Mouse (Mus musculus): ENCODE data around the gene Auts2. TPM values are rescaled to one million over a fixed set of nuclear protein-coding genes. Genes with fewer than 3 reads are reported as not detected.

The Auts2 gene
- polyA plus RNA-seq, 1 experiment from 2014 or later, result 27.3 TPM

DNA sequence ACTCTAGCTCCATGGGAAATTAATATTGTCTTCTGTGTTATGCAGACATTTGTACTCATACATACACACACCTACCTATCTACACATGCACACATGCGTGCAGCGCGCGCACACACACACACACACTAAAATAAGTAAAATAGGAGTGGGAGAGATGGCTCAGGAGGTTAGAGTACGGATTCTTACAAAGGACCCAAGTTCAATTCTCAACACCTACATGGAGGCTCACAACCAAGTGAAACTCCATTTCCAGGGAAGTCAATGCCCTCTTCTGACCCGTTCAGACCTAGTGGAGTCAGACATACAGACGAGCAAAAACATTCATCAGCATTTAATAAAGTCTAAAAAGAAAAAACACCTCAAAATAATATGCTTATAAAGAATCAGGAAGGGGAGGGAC, 430.5 kb downstream of the Auts2 start:
- ATAC-seq (ENCODE audit: insufficient read depth) (no peak), DNase-seq (no peak)
- no peak overlapping the region for H3K27ac ChIP-seq (ENCODE audit: low read depth)
- no peak for TF ChIP-seq CTCF (IDR thresholded peaks at IDR 0.05; ENCODE audit: low read depth)
- H3K9me3 ChIP-seq (ENCODE audit: low read depth, low read length), result no peaks in the 10 kb centered on the region
- no peak overlapping the region for H3K4me2 ChIP-seq
- no peak overlapping the region for H3K9ac ChIP-seq
- no peaks in the 10 kb centered on the region for H3K36me3 ChIP-seq (ENCODE audit: insufficient read depth)
- no peak overlapping the region for H3K4me3 ChIP-seq (ENCODE audit: low read depth, low read length)
- H3K27me3 ChIP-seq (ENCODE audit: insufficient read depth, low read length), result no peaks in the 10 kb centered on the region
- no peaks in the 10 kb centered on the region for H3K4me1 ChIP-seq (ENCODE audit: insufficient read depth)
- WGBS, result 94% methylated on average over 7 of the region's 7 CpGs

DNA sequence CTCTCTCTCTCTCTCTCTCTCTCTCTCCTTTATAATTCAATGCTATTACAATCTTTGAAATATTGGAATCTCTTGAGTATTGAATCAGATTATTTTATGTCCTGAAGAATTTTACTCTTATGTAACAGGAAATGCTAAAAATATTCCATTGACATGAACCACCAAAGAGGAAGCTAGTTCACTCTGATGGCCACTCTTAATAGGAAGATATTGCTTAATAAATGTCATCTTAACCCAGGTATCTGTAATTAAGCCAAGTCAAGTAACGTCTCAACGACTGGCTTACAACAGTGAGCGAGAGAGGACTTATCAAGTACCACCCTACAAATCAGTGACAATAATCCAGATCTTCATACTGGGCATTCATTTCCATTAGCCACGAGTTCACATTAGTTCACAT, 440.7 kb downstream of the Auts2 start:
- Histone ChIP-seq H3K9ac (no peak overlapping the region), H3K9me3 (ENCODE audit: low read depth, low read length) (no peaks in the 10 kb centered on the region), H3K27me3 (ENCODE audit: insufficient read depth, low read length) (no peaks in the 10 kb centered on the region), H3K4me1 (ENCODE audit: insufficient read depth) (no peaks in the 10 kb centered on the region), H3K4me3 (ENCODE audit: low read depth, low read length) (no peak overlapping the region), H3K27ac (ENCODE audit: low read depth) (no peak overlapping the region), H3K4me2 (no peak overlapping the region), H3K36me3 (ENCODE audit: insufficient read depth) (no peaks in the 10 kb centered on the region)
- TF ChIP-seq CTCF (IDR thresholded peaks at IDR 0.05; ENCODE audit: low read depth), result no peak
- DNase-seq (no peak), ATAC-seq (ENCODE audit: insufficient read depth) (no peak)
- WGBS, result 84% methylated on average over 4 of the region's 4 CpGs

DNA sequence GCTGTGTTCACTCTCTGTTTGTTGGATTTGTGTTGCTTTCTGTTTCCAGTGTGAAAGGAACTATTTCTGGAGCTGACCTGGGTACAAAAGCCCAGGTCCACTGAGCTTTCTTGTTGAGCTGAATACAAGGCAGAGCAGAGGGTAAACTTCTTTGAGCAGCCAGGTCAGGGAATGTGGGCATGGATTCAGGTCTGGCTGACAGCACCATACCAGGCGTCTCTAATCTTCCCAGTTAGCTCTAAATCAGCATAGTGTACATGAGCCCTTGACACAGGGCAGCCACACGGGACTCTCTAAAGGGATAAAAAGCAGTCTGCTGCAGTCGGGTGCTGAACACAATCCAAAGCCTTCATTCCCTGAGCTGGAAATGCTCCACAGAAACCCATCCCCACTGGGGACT, 444.7 kb downstream of the Auts2 start:
- no peak for TF ChIP-seq CTCF (IDR thresholded peaks at IDR 0.05; ENCODE audit: low read depth)
- peak; percentile 7 for DNase-seq
- Histone ChIP-seq H3K36me3 (ENCODE audit: insufficient read depth) (no peaks in the 10 kb centered on the region), H3K4me2 (no peak overlapping the region), H3K27me3 (ENCODE audit: insufficient read depth, low read length) (no peaks in the 10 kb centered on the region), H3K4me1 (ENCODE audit: insufficient read depth) (no peaks in the 10 kb centered on the region), H3K9ac (no peak overlapping the region), H3K9me3 (ENCODE audit: low read depth, low read length) (no peaks in the 10 kb centered on the region), H3K4me3 (ENCODE audit: low read depth, low read length) (no peak overlapping the region), H3K27ac (ENCODE audit: low read depth) (no peak overlapping the region)
- ATAC-seq (ENCODE audit: insufficient read depth), result no peak
- WGBS, result 36% methylated on average over 3 of the region's 3 CpGs

DNA sequence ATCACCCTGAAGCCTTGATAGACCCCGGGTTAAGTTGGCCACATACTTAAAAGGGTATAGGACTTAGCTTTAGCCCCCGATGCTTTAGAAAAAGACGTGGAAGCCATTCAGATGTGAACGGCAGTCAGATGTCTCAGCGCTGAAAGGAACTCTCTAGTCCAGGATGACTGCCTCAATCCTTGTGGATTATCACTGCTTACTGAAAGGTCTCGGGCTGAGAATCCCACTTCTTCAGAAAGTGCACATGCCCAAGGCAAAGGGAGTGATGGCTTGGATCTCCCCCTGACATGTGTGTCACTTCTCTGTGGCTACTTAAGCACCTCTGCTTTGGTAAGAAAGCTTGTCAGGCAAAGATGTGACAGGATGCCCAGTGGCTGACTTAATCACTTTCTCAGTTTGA, 450.4 kb downstream of the Auts2 start:
- no peaks in the 10 kb centered on the region for H3K4me1 ChIP-seq (ENCODE audit: insufficient read depth)
- no peak overlapping the region for H3K9ac ChIP-seq
- DNase-seq (no peak), ATAC-seq (ENCODE audit: insufficient read depth) (no peak)
- no peak overlapping the region for H3K4me2 ChIP-seq
- H3K9me3 ChIP-seq (ENCODE audit: low read depth, low read length), result no peaks in the 10 kb centered on the region
- H3K27me3 ChIP-seq (ENCODE audit: insufficient read depth, low read length), result no peaks in the 10 kb centered on the region
- no peak overlapping the region for H3K4me3 ChIP-seq (ENCODE audit: low read depth, low read length)
- WGBS, result 71% methylated on average over 6 of the region's 6 CpGs
- no peak for TF ChIP-seq CTCF (IDR thresholded peaks at IDR 0.05; ENCODE audit: low read depth)
- H3K36me3 ChIP-seq (ENCODE audit: insufficient read depth), result no peaks in the 10 kb centered on the region
- no peak overlapping the region for H3K27ac ChIP-seq (ENCODE audit: low read depth)

DNA sequence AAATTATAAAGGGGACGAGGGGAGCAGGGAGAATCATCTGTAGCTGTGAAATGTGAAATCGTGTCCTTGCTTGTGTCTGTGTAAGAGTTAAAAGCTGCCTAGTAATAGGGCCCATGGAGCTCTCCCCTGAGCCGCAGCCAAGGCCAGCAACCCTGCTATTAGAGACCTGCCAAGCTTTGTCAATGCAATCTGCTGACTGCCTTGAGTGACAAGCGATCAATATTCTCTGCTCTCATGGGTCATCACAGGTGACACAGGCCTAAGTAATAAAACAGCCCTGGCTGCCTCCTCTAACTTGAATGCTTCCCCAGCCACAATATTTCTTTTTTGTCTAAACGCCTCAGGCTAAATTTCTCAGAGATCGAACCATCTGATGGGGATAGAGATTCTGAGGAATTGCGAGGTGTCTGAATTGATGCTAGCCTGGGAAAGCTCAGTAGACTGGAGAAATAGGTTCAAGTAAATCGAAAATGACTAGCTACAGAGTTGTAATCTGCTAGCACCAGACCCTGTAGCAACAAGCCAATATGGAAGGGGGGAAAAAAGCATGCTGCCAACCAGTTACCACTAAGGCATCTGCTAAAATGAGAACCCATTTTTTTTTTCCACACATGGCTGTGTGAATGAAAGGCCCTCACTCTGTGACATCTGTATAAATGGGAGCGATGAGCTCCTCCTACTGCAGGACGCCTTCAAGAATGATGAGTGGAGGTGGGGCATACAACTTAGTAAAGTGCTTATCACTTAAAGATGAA, 453.5 kb downstream of the Auts2 start:
- Histone ChIP-seq H3K4me3 (ENCODE audit: low read depth, low read length) (no peak overlapping the region), H3K4me1 (ENCODE audit: insufficient read depth) (no peaks in the 10 kb centered on the region), H3K27ac (ENCODE audit: low read depth) (no peak overlapping the region), H3K9ac (no peak overlapping the region), H3K4me2 (no peak overlapping the region), H3K9me3 (ENCODE audit: low read depth, low read length) (no peaks in the 10 kb centered on the region), H3K36me3 (ENCODE audit: insufficient read depth) (no peaks in the 10 kb centered on the region), H3K27me3 (ENCODE audit: insufficient read depth, low read length) (no peaks in the 10 kb centered on the region)
- no peak for TF ChIP-seq CTCF (IDR thresholded peaks at IDR 0.05; ENCODE audit: low read depth)
- DNase-seq, result no peak
- 83% methylated on average over 10 of the region's 10 CpGs for WGBS
- ATAC-seq (ENCODE audit: insufficient read depth), result no peak

DNA sequence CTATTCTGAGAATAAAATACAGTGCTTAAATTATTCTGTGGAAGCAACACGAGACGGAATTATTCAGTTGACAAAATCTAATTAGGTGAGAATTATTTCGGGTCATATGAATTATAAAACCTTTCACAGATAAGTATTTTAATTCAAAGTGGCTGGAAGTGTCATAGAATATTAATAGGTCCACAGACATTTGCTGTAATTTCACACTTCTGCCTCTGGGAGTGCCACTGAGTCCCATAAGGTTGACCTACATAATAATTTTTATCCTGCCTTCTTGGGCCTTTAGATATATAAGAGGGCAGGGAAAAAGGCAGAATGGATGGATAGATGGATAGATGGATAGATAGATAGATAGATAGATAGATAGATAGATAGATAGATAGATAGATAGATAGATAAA, 454.6 kb downstream of the Auts2 start:
- Histone ChIP-seq H3K9ac (no peak overlapping the region), H3K4me3 (ENCODE audit: low read depth, low read length) (no peak overlapping the region), H3K9me3 (ENCODE audit: low read depth, low read length) (no peaks in the 10 kb centered on the region), H3K27me3 (ENCODE audit: insufficient read depth, low read length) (no peaks in the 10 kb centered on the region), H3K36me3 (ENCODE audit: insufficient read depth) (no peaks in the 10 kb centered on the region), H3K4me2 (no peak overlapping the region), H3K4me1 (ENCODE audit: insufficient read depth) (no peaks in the 10 kb centered on the region), H3K27ac (ENCODE audit: low read depth) (no peak overlapping the region)
- ATAC-seq (ENCODE audit: insufficient read depth), result no peak
- DNase-seq, result peak; percentile 27
- peak; percentile 31 for TF ChIP-seq CTCF (IDR thresholded peaks at IDR 0.05; ENCODE audit: low read depth)
- WGBS, result 87% methylated on average over 3 of the region's 3 CpGs

DNA sequence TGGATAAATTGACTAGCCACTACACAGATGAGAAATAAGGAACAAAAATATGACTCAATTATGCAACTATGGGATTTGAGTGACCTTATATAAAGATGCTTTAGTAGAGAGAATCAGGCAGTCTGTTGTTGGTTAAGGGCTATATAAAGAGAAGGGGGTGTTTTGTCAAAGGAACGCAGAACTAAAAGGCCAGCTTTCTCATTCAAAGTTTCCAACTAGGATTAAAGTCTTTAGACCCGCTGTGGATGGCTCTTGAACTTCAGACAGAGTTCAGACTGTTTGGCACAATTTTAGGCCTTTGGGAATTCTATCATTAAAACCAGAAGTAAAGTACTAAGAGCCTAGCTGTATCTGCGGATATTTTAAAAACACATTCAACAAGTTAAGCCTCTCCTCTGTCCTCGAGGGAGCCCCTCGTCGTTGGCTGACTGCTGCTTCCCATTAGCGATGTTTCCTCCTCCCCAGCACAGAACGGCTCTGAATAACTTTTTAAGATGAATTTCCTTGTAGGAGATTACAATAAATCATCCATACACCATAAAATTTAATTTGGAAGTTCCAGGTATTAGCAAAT, 459.3 kb downstream of the Auts2 start:
- H3K4me2 ChIP-seq, result no peak overlapping the region
- H3K9me3 ChIP-seq (ENCODE audit: low read depth, low read length), result no peaks in the 10 kb centered on the region
- 53% methylated on average over 8 of the region's 8 CpGs for WGBS
- DNase-seq (no peak), ATAC-seq (ENCODE audit: insufficient read depth) (no peak)
- no peaks in the 10 kb centered on the region for H3K36me3 ChIP-seq (ENCODE audit: insufficient read depth)
- H3K9ac ChIP-seq, result no peak overlapping the region
- no peak overlapping the region for H3K27ac ChIP-seq (ENCODE audit: low read depth)
- H3K27me3 ChIP-seq (ENCODE audit: insufficient read depth, low read length), result no peaks in the 10 kb centered on the region
- H3K4me1 ChIP-seq (ENCODE audit: insufficient read depth), result no peaks in the 10 kb centered on the region
- no peak overlapping the region for H3K4me3 ChIP-seq (ENCODE audit: low read depth, low read length)
- TF ChIP-seq CTCF (IDR thresholded peaks at IDR 0.05; ENCODE audit: low read depth), result no peak
